ENCODE assay signal across 27 mouse cellular contexts in the genomic region with DNA sequence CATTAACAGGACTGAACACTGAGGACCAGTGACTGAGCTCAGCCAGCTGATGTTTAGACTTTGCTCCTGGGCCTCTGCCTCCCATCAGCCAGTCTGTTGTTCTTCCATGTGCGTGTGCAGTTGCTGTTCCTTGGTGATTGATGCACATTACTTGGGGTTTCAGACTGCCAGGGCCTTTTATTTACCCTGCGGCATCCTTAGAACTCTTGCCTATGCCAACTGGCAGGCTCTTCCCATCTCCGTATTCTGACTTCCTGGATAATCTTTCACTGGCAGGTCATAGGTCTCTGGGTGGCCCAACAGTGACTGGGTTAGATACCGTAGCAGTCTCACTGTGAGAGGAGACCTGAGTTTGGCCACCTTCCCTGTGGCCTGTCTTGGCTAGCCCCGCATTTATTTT. TPM values are rescaled to one million over a fixed set of nuclear protein-coding genes. Genes with fewer than 3 reads are reported as not detected.
DNase-seq lines count a peak whose midpoint lies in the region; ATAC-seq and TF ChIP-seq lines count a peak whose summit lies in the region.
"Had no signal": no experiment of that assay in that cellular context is flagged by ENCODE, and none has a peak within 500 bp of the region (broad histone marks: within the 10 kb centered on the region; RNA-seq: fewer than 3 reads in every experiment).

No protein-coding gene starts in this region.

- WGBS in kidney, adult 2 months: 58% methylated on average over 5 of the region's 5 CpGs
- WGBS in kidney, embryonic 14.5 days: 76% methylated on average over 5 of the region's 5 CpGs
- WGBS in kidney, postnatal 0 days: 71% methylated on average over 5 of the region's 5 CpGs

- DNase-seq in gastrocnemius, adult 18-20 months (ENCODE audit: low spot score): peak; percentile 63
- DNase-seq in gastrocnemius, postnatal 10 days: no peak
- DNase-seq in kidney, adult 2 months: peak; percentile 90
- DNase-seq in kidney, postnatal 0 days (ENCODE audit: low spot score): no peak
- no peak for DNase-seq in adrenal gland, postnatal 4 days (ENCODE audit: low spot score in 2 of 2)
- DNase-seq: adrenal gland, adult 8-10 months; cerebellum, adult 8-10 months; cerebellum, postnatal 25 days; forebrain, postnatal 0 days; heart, postnatal 10 days; liver; lung, postnatal 36 days; right cerebral cortex, postnatal 4 days; thymus, adult 2 months had no signal

- TF ChIP-seq CTCF in kidney, adult 2 months (conservative IDR thresholded peaks at IDR 0.05; ENCODE audit: insufficient read depth, insufficient read length, low read depth, low read length): no peak
- TF ChIP-seq CTCF in kidney, postnatal 0 days (IDR thresholded peaks at IDR 0.05; ENCODE audit: low read depth): no peak

- H3K36me3 ChIP-seq in kidney, adult 2 months (ENCODE audit: control insufficient read depth, insufficient read depth, low read length): no peaks in the 10 kb centered on the region
- peaks cover 25% of the 10 kb centered on the region for H3K36me3 ChIP-seq in kidney, embryonic 14.5 days (ENCODE audit: control insufficient read depth, insufficient read depth, low read length)
- H3K36me3 ChIP-seq in kidney, postnatal 0 days (ENCODE audit: insufficient read depth, low read length): 0 out of 2 replicates have a peak, but pooled peaks cover 4% of the 10 kb centered on the region
- H3K36me3 ChIP-seq: lung, embryonic 15.5 days had no signal

- peaks cover 9% of the 10 kb centered on the region; the same call in 1 of the 2 replicates for H3K4me1 ChIP-seq in kidney, adult 2 months (ENCODE audit: control insufficient read depth, insufficient read depth, low read length)
- no peaks in the 10 kb centered on the region for H3K4me1 ChIP-seq in kidney, embryonic 14.5 days (ENCODE audit: control insufficient read depth, insufficient read depth, low read length)
- H3K4me1 ChIP-seq in kidney, postnatal 0 days (replicated peaks; ENCODE audit: insufficient read depth, low read length): no peaks in the 10 kb centered on the region
- H3K4me1 ChIP-seq: embryonic facial prominence, embryonic 10.5 days; embryonic facial prominence, embryonic 15.5 days; forebrain, embryonic 12.5 days; hindbrain, embryonic 15.5 days; lung, embryonic 15.5 days; midbrain, embryonic 12.5 days; neural tube, embryonic 13.5 days had no signal

- H3K4me2 ChIP-seq in kidney, embryonic 14.5 days (replicated peaks; ENCODE audit: low read depth, low read length): no peak overlapping the region
- H3K4me2 ChIP-seq in kidney, postnatal 0 days (ENCODE audit: low read length): no peak overlapping the region
- H3K4me2 ChIP-seq: embryonic facial prominence, embryonic 15.5 days; forebrain, embryonic 12.5 days; heart, embryonic 13.5 days; hindbrain, embryonic 15.5 days; lung, embryonic 15.5 days; midbrain, embryonic 12.5 days; neural tube, embryonic 13.5 days had no signal

- no peak overlapping the region for H3K9ac ChIP-seq in kidney, embryonic 14.5 days (ENCODE audit: low read depth, low read length)
- H3K9ac ChIP-seq in kidney, postnatal 0 days (ENCODE audit: low read depth, low read length): no peak overlapping the region
- H3K9ac ChIP-seq: embryonic facial prominence, embryonic 15.5 days; forebrain, embryonic 12.5 days; forebrain, postnatal 0 days; heart, embryonic 13.5 days; hindbrain, embryonic 15.5 days; lung, embryonic 15.5 days; midbrain, embryonic 12.5 days; neural tube, embryonic 13.5 days had no signal

- ATAC-seq in kidney, embryonic 14.5 days (ENCODE audit: low FRiP score, low TSS enrichment): no peak
- ATAC-seq in kidney, postnatal 0 days (replicated peaks; ENCODE audit: low FRiP score, low read depth): 0 out of 2 replicates have a peak, but pooled peaks have one; percentile 19
- no peak for ATAC-seq in CD4-positive, CD25-positive, alpha-beta regulatory T cell, adult 4 months
- ATAC-seq: forebrain, postnatal 0 days; inflammation-experienced regulatory T-cells, adult 6 months had no signal

- no peak for TF ChIP-seq POLR2A in kidney, adult 2 months (IDR thresholded peaks at IDR 0.05; ENCODE audit: low read depth, low read length)

- H3K27ac ChIP-seq in kidney, adult 2 months (ENCODE audit: insufficient read depth, low read depth, low read length): peak overlapping the region; percentile 71; the same call in 1 of the 2 replicates
- H3K27ac ChIP-seq in kidney, embryonic 14.5 days (ENCODE audit: low read depth, low read length): no peak overlapping the region
- H3K27ac ChIP-seq in kidney, postnatal 0 days: peak overlapping the region; percentile 66; the same call in 1 of the 2 replicates
- H3K27ac ChIP-seq: embryonic facial prominence, embryonic 10.5 days; embryonic facial prominence, embryonic 15.5 days; forebrain, embryonic 12.5 days; heart, embryonic 13.5 days; hindbrain, embryonic 10.5 days; hindbrain, embryonic 15.5 days; lung, embryonic 15.5 days; midbrain, embryonic 12.5 days; neural tube, embryonic 13.5 days had no signal

- H3K4me3 ChIP-seq in kidney, adult 2 months (ENCODE audit: insufficient read depth, low read depth, low read length): peak overlapping the region; percentile 59
- no peak overlapping the region for H3K4me3 ChIP-seq in kidney, embryonic 14.5 days (ENCODE audit: low read length)
- no peak overlapping the region for H3K4me3 ChIP-seq in kidney, postnatal 0 days (replicated peaks; ENCODE audit: low read depth, low read length)
- H3K4me3 ChIP-seq: embryonic facial prominence, embryonic 10.5 days; embryonic facial prominence, embryonic 15.5 days; forebrain, embryonic 12.5 days; heart, embryonic 13.5 days; hindbrain, embryonic 10.5 days; hindbrain, embryonic 15.5 days; lung, embryonic 15.5 days; midbrain, embryonic 12.5 days; neural tube, embryonic 13.5 days had no signal

- H3K27me3 ChIP-seq in kidney, adult 2 months (replicated peaks; ENCODE audit: control insufficient read depth, insufficient read depth, low read length): no peaks in the 10 kb centered on the region
- H3K27me3 ChIP-seq in kidney, embryonic 14.5 days (ENCODE audit: control insufficient read depth, insufficient read depth, low read length): no peaks in the 10 kb centered on the region
- no peaks in the 10 kb centered on the region for H3K27me3 ChIP-seq in kidney, postnatal 0 days (ENCODE audit: insufficient read depth, low read length)
- H3K27me3 ChIP-seq: embryonic facial prominence, embryonic 15.5 days; forebrain, embryonic 12.5 days; hindbrain, embryonic 15.5 days; lung, embryonic 15.5 days; midbrain, embryonic 12.5 days; neural tube, embryonic 13.5 days had no signal

- no peaks in the 10 kb centered on the region for H3K9me3 ChIP-seq in kidney, embryonic 14.5 days (ENCODE audit: control insufficient read depth, low read length)
- H3K9me3 ChIP-seq in kidney, postnatal 0 days (replicated peaks; ENCODE audit: low read length): no peaks in the 10 kb centered on the region
- H3K9me3 ChIP-seq: embryonic facial prominence, embryonic 10.5 days; embryonic facial prominence, embryonic 15.5 days; forebrain, embryonic 12.5 days; G1E; heart, embryonic 13.5 days; hindbrain, embryonic 10.5 days; hindbrain, embryonic 15.5 days; lung, embryonic 15.5 days; midbrain, embryonic 12.5 days; neural tube, embryonic 13.5 days had no signal

RNA-seq across cellular contexts. Expression of a gene that starts 21.9 kb away (rescaled TPM):
- 1 to 10 TPM; 1.7 to 2.4 TPM for total RNA-seq in gastrocnemius, adult 18-20 months (2021)
- 1 to 10 TPM; 2.8 to 3.1 TPM for total RNA-seq in gastrocnemius, postnatal 10 days (2021)
- polyA plus RNA-seq in kidney, adult 2 months (2012; rRNA removed): 12.4 and 17.1 TPM in 2 replicates
- 27.1 and 36.4 TPM in 2 replicates for polyA plus RNA-seq in kidney, embryonic 14.5 days (2014; fragmentation: Nextera tagmentation; extraction: Ambion mirVana)
- polyA plus RNA-seq in kidney, postnatal 0 days (2015; fragmentation: Nextera tagmentation; extraction: Ambion mirVana): 23.3 and 25.6 TPM in 2 replicates
- 10 to 100 TPM; 31.8 to 35.7 TPM for polyA plus RNA-seq in CD4-positive, CD25-positive, alpha-beta regulatory T cell, adult 4 months (2017; shearing (Covaris generic))
- total RNA-seq in adrenal gland, postnatal 4 days (2021): 10 to 100 TPM; 10.7 to 12.5 TPM

RNA-seq across cellular contexts. Expression of a gene that starts 38.6 kb away (rescaled TPM):
- 1 to 10 TPM in 1 of 2 experiments, under 1 TPM in 1; 0.71 to 1.0 TPM for total RNA-seq in gastrocnemius, adult 18-20 months (2021)
- total RNA-seq in gastrocnemius, postnatal 10 days (2021): 1 to 10 TPM; 1.3 to 1.4 TPM
- polyA plus RNA-seq in kidney, adult 2 months (2012; rRNA removed): 9.3 and 10.8 TPM in 2 replicates
- polyA plus RNA-seq in kidney, embryonic 14.5 days (2014; fragmentation: Nextera tagmentation; extraction: Ambion mirVana): 5.3 and 7.9 TPM in 2 replicates
- 5.8 and 6.0 TPM in 2 replicates for polyA plus RNA-seq in kidney, postnatal 0 days (2015; fragmentation: Nextera tagmentation; extraction: Ambion mirVana)
- under 1 TPM in 1 of 2 experiments, not detected in 1; 0.12 TPM for polyA plus RNA-seq in CD4-positive, CD25-positive, alpha-beta regulatory T cell, adult 4 months (2017; shearing (Covaris generic))
- total RNA-seq in adrenal gland, postnatal 4 days (2021): 1 to 10 TPM; 2.7 to 6.7 TPM

Comparison
In these comparisons a context has a peak if more than half of its experiments do, and no peak if none do; other contexts are left out.
1. DNase-seq: peak in gastrocnemius, adult 18-20 months (single experiment) and kidney, adult 2 months (single experiment); none in gastrocnemius, postnatal 10 days (single experiment), kidney, postnatal 0 days (single experiment) and adrenal gland, postnatal 4 days (0 of 2).